Mouse (Mus musculus): ENCODE measurements at regions not wholly inside any gene's neighbourhood (a gene's known extent, or its start where the extent isn't known, plus 50 kb on each side); places are given as distances from the start of the nearest gene placed in this dataset.

DNA sequence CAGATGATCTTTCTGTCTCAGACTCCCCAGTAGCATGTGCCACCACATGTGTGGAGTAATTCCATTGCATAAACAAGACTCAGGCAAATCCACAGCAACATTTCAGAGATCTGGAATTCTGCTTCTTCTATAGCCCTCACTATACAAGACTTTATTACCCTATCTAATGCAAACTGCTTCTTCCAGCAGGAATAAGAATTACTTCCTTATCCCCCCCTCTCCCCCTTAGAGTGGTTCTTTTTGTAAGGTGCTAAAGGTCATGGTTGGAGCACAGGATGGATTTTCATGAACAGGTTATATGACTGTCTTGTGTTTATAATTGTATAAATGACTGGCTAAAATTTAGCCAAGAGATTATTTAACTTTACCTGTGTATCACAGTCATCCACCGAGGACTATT is 5037.4 kb downstream of the 9330182O14Rik start:
- no peak for DNase-seq (ENCODE audit: low spot score in 2 of 2)

- DNase-seq (ENCODE audit: low spot score in 2 of 2), result no peak
Measured at GRCm38 (mm10) chr15:45178341-45178740, 5044.2 kb downstream of the 9330182O14Rik start.

DNA sequence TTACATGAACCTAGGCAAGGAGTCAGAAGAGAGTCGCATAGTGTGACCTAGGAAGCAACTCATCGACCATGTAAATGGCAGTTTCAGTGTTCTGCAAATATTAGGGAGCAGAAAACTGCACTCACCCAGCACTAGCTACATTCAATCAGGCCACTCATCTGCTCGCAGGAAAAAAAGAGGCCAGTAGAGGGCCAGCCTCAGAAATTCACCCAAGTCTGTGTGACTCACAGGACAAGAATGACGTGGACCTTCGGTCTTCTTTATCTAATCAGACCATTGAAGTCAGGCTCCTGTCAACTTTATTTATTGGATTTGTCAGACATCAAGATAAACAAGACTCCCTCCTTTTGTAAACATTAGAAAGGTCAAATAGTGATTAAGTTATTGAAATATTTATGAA is 5046.0 kb downstream of the 9330182O14Rik start:
- peak in 1 of 2 experiments; percentile 1 for DNase-seq (ENCODE audit: low spot score in 2 of 2)
